Mouse (Mus musculus) cerebellum, postnatal 10 days (tissue): Measurements from ENCODE around the gene Atp2c2.

Experiments
- DNase-seq, 2 experiments: peaks; one replicate each; pipeline ENCODE4 v3.0.0; 2021; ENCODE audit warnings: mixed read lengths in 2 of 2

The Atp2c2 gene

DNA sequence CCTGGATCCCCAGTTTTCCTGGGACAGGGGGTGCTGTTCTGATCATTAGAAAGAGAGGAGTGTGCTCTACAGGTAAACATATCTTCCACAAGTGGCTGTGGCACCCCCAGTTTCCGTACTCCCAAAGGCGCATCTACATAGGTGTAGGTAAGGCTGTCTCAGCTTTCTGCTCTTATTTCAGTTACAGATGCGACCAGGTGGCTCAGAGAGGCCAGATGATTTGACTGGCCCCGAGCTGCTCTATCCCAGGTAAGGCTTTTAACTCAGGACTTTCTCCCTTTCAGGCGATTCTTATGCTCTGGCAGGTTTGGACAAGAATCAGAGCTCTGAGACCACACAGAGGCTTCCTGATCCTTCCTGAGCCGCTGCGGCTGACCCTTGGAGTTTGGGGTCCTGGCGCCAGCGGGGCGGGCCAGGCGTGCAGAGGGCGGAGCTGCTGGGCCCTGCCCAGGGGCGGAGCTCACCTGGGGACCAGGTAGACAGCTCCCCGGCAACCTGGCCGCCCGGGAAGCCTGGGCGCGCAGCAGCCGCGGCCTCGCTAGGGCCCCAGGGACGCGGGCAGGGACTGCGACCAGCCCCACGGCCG, at the start of gene Atp2c2:
Gene Atp2c2, plus strand, starts transcription at position 461 of the 586 bp plus-strand sequence.
- DNase-seq: no peak

DNA sequence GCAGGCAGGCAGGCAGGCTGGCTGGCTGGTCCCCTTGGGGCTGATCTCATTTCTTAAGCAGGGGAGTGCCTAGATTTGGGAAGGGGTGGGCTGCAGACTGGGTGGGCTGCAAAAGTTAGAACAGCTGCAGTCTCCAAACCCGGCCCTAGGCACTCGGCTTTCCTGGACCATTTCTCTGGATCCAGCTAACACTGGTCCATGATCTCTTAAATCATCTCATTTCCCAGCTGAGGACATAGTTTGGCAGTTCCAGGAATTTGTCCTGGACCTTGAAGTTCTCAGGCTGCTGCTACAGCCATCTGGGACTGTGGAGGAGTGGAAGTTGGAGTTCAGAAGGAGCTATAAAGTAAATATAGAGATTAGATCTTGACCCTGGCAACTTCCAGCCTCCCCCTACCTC, 48.5 kb upstream of the Atp2c2 start:
- no peak for DNase-seq

DNA sequence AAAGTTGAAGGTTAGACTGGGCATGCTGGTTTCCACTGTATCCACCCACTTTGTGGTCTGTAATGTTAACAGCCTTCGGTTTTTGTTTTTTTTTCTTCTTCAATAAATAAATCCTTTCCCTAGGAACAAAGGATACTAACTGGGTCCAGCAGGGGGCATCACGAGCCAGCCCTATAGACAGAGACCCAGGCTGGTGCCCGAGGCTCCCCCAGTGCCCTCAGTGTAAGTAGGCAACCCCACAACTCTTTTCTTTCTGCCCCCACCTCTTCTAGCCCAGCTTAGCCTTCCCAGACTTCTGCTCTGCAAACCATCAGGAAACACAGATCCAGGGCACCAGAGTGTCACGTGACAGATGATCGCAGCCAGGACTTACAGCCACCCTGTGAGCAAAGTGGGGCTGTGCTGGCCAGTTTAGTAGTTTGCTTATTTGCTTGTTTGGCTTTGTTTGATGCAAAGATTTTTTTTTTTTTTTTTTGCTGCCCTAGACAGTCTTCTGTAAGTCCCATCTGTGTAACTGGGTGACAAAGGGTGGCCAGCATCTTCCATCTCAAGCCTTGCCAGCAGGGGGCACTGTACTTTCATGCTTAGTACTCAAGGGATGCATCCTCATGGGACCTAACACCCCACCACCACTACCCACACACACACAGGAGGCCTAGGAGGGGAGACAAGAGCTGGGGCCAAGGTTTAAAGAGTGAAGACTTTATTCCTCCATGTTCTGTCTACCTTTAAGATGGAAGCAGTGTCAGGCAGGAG, 42.9 kb upstream of the Atp2c2 start:
- no peak for DNase-seq

DNA sequence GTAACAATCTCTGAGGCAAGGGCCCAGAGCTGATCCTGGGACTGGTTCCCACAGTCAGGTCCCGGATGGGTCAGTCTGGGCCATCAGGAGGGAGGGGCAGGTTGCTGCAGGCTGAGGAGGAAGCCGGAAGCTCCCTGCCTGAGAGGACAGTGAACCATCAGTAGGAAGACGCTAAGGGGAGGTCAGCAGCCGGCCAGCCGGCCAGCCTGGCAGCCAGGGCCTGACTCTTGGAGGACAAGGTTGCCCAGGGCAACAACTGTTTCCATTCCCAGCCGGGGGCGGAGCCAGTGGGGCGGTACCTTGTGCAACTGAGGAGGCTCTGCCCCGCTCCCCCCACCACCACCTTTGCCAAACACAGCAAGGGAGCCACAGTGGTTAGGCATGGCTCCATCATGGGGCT, 38.7 kb upstream of the Atp2c2 start:
- peak; percentile 58 to 75 for DNase-seq

DNA sequence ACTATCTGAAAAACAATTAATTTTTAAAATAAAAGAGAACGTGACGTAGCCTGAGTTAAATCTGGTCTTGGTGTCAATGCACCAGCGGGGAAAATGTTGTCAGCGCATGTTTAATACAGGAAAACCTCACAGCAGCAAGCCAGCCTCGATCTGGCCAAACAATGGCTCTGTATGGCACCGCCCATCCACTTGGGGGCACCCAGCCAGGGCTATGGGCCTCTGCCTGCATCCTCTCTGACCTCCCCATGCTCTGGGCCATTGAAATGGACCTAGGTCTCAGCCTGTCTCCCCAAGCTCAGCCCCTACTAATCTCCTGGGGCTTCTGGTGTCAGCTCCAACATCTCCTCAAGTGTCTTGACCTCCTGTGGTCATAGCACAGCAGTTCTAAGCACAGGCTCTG, 37.9 kb upstream of the Atp2c2 start:
- no peak for DNase-seq

DNA sequence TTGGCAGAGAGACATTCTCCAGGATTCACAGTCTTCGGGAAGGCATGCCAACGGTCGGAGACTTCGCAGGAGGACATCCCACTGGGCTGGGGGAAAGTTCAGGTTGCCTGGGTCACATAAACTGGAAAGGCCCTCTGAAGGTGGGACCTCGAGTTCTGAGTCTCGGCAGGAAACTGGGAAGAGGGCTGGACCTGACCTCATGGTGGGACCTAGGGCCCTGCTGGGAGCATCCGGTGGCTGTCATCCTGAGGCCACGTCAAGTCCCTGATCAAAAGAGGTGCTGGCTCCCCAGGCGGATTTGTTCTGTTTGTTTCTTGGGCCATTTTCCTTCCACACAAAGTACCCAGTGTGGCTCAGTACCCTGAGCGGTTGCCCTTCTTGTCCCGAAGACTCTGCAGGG, 36.4 kb upstream of the Atp2c2 start:
- no peak for DNase-seq

DNA sequence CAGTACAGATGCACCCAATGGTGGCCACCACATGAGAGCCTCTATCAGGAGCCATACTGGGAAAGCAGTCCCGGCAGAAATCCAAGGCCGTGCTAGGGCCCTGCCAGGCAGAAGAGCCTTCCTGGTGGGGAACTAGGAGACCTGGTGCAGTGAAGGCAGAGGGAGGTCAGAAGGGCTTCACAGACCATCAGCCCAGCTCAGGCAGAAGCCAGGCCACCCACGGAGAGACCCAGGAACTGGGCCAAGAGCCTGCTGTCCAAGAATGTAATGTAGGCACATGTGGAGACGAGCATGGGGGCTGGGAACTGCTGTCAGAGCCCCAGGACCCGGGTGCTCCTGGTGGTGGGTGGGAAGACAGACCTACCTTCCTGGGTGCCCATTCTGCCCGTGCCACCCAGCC, 34.5 kb upstream of the Atp2c2 start:
- peak; percentile 38 to 50 for DNase-seq

DNA sequence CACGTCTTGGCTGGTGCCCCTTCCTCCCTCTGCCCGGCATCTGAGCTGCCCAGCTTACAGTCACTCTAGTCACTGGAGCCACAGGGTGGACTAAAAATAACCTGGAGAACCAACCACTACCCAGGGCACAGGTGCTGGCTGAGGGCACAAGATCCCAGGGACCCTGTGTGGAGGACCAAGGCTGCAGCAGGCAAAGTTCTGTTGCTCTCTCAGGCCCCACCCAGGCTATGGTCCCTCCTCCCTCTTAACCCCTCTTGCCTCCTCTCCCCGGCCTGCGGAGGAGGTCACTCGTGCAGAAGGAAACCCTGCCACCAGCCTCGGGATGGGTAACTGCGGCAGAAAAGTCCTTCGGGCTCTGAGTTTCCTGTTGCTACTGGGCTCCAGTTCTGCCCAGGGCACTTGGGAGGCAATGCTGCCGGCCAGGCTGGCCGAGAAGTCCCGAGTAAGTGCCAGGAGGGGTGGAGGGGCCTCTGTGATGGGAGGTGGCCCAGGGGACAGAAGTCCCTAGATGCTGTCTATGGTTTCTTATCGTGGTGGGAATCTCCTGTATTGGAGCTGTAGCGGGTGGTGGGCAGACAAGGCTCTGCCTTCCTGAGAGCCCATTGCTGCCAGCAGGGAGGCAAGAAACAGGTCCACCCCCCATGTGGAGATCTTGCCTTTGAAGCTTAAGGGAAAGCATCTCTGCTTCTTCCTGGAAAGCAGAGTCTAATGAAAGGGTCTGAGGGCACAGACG, 33.4 kb upstream of the Atp2c2 start, which contains the start of gene Wfdc1:
Gene Wfdc1, plus strand, starts transcription at position 147 of the 733 bp plus-strand sequence.
- no peak for DNase-seq

DNA sequence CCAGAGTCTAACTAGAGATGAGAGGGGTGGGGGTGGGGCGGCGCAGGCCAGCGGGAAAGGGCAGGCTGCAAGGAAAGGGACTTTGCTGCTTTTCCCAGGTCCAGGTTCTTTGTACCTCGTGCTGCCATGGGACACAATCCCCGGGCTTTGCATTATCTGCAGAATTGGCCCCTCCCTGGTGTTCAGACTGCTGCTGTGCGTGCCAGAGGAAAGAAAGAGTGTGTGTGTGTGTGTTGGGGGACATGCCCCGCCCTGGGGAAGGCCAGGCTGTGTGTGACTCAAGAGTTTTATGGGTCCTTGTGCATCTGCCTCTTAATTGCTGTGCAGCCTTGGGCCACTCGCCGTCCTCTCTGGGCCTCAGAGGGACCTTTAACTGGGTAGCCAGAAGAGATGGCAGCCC, 31.4 kb upstream of the Atp2c2 start:
- DNase-seq: no peak

DNA sequence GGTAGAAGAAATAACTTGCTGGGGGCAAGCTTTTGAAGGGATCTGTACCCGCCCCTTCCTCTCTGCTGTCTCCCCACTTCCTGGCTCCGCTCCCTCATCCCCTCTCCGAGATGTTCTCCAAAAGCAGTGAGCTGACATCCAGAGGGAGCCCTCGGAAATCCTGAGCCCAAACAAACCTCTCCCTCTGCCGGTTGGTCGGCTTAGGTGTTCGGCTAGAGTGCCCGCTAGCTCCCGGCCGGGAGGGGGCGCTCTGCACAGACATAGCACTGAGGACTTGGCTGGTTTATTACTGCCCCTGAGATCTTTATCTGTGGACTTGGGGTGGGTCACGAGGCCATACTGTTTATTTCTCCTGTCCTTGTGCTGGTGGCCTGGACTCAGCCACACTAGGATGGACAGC, 30.5 kb upstream of the Atp2c2 start:
- no peak for DNase-seq

DNA sequence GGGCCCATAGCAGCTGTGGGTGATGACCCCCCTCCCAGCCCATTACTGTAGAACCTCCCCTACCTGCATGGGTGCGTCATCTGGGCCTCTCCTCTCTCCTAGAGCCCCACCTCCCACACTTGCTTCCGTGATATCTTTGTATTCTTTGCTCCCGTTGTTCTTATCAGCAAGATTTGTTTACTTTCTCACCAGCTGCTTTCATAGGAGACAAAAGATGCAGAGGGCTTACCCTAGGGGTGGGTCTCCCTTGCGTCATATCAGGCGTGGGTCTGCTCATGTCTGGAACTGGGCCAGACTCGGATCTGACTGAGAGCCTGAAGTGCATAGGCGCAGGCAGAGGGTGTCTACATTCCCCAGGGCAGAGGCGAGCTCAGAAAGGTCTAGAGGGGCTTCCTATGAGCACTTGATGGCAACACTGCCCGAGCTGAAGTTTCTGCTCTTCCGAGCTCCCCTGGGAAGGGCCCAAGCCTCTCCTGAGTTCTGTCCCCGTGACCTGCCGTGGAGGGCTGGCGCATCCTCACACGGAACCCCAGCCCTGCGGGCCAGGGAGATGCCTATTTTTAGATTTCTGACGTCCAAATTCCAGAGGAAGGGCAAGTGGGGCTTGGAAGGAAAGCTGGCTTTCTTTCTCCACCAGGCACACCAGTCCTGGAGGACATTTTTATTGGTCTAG, 29.3 kb upstream of the Atp2c2 start:
- DNase-seq: no peak

DNA sequence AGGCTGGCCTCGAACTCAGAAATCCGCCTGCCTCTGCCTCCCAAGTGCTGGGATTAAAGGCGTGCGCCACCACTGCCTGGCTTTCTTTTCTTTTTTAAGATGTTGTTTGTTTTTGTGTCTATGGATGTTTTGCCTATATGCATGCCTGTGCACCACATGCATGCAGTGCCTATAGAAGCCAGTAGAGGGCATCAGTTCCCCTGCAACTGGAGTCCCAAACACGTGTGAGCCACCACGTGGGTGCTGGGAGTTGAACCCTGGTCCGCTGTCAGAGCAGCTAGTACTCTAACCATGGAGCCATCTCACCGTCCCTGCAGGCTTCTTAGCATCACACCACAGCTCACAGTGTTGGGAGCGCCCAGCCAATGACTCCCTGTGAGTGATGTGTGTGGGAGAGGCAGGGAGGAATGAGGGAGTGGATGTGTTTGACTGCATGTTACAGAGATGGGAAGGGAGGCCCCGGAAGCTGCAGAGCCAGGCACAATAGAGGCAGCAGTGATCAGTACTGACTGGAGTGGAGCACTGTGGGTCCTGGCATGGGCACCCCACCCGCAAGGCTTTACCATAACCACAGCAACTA, 25.7 kb upstream of the Atp2c2 start:
- DNase-seq: no peak

DNA sequence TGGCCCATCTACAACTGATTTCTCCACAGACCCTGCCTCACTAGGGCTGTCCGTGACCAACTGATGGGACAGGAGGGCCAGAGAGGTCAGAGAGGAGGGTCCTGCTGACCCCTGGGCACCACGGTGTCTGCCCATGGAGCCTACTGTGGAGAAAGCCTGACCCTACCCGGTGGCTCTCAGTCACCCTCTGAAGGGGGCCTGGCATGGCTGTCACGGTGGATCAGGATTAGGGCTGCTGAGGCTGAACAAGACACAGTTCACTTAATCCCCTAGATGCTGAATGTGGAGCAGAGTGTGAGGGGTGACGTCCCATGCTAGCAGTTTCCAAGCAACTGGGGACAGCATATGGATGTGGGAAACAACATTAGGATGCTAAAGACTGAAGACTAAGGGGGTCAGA, 24.4 kb upstream of the Atp2c2 start:
- no peak for DNase-seq

DNA sequence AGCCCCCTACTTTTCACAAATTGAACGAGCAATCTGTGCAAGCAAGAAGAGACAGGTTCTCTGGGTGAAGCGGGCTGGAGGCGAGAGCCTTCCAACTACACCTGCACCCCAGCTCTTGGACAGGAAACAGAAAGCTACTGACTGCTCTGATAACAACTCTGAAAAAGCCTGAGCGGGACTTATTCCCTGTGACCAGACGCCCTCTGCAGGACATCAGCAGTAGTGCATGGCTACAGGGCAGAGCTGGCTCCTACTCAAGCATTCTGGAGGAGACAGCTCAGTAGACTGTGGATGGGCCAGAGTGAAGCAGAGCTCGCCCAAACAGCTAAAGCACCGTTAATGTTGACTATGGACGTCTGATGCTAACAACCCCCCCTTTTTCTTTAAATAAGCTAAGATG, 23.4 kb upstream of the Atp2c2 start:
- DNase-seq: peak; percentile 96 to 97

DNA sequence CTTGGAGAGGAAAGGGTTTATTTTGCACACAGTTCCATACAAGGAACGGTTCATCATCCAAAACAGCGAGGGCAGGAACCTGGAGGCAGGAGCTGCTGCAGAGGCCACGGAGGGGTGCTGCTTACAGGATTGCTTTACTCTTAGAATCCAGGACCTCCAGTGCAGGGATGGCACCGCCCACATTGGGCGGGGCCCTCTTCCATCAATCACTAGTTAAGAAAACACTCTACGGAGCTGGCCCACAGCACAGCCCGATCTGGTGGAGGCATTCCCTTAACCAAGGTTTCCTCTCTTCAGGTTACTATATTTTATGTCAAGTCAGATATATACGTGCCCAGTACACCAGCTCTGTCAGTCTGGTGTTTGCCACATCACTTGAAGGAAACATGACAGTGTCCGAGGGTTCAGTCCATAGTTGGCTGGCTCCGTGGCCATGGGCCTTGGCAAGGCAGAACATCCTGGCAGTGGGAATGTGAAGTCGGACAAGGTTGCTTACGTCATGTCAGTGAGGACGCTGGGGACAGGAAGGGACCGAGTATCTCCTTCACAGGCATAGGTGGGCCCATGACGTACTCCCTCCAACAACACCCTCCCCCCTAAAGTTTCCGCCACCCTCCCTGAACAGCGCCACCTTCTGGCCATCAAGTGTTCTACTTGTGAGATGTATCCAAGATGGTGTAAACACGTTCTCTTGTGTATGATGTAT, 21.5 kb upstream of the Atp2c2 start:
- peak; percentile 50 to 72 for DNase-seq

DNA sequence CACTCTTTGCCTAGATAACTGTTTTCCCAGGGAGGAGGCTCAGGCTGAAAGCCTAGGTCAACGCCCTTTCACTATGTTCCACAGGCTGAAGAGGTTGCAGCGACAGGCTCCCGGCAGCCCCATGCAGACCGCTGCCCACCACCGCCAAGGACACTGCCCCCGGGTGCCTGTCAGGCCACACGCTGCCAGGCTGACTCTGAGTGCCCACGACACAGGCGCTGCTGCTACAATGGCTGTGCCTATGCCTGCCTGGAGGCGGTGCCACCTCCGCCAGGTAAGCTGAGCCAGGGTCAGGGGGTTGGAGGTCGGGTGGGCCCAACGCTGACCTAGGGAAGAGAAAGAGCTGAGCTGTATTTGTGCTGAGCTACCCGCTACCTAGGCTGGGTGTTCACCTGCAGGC, 20.6 kb upstream of the Atp2c2 start:
- DNase-seq: no peak

DNA sequence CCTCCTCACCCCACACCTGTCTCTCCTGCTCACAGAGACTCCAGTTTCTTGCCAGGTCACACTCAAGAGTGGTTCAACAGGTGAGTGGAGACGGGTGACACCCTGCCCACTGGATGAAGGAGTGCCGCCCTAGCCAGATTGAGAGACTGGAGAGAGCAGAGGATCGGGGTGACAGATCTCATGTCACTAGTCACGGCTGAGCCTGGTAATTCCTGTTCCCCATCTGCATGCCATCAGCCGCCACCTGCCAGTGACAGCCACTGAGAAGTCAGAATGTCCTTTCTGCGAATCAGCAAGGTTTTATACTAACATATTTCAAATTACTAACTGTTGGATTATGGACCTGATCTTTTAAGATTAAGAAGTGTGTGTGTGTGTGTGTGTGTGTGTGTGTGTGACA, 9.2 kb upstream of the Atp2c2 start:
- no peak for DNase-seq

DNA sequence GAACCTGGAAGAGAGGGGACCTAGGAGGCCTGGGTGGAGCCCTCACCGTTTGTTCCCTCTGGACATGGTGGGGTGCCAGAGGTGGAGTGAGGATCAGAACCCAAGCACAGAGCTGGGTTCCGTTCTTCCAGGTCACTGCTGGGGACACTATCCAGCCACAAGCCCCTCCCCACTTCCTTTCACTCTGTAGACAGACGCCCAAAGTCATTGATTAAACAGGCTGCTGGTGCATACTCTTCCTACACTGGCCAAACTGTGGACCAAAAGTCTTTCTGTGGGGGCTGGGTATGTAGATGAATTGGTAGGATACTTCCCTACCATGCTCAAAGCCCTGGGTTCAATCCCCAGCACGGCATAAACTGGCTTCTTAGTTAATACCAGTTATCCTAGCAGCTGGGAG, 7.8 kb upstream of the Atp2c2 start:
- DNase-seq: no peak

DNA sequence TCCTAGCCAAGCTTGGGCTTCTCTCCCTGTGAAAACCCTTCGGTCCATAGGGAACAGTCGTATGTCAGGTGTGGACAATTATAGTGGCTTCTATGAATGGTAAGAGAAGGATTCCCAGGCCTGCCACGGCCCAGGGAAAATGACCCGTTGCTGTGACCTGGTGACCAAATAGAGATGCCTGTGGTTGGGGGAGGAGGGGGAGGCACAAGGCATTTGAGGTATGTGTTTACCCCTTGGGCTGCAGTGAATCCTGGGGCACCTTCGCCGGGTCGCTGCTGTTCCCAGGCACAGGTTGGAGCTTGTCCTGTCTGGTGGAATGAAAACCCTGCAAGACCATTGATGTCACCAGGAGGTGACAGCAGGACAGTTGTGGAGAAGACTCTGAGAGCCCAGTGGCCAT, 5.1 kb upstream of the Atp2c2 start:
- DNase-seq: no peak

DNA sequence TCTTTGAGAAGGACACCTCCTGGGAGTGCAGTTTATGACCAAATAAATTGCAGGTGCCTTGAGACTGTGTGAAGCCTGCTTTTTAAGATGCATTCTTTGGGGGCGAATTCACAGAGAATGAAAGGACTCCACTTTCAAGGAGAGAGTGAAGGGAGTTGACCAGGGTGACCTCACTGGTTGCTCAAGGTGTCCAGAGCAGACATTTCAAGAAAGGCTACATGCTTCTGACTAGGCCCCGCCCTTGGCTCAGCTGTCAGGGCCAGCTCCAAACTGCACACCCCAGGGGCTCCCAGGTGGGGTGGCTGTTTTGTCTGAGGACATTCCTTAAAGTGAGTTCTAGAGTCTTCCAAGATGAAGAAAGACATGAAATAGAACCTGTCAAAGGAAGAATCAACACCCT, 2.6 kb upstream of the Atp2c2 start:
- no peak for DNase-seq

DNA sequence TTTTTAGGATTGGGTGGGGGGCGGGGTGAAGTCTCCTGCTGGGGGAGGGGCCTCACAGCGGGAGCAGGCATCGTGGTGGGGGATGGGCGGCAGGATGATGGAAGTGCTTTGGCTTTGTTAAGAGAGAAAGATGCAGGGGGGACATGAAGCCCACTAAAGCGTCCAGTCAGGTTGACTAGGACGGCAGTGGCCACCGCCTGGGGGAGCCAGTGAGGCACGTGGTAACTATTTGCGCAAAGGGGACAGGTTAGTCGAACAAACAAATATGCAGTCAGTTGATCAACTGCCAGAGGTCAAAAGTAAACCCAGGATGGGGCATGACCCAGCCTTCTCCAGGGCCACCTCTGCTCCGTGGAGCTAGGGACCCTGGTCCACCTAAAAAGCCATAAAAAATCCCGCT, 849 bp upstream of the Atp2c2 start:
- peak; percentile 71 to 74 for DNase-seq

DNA sequence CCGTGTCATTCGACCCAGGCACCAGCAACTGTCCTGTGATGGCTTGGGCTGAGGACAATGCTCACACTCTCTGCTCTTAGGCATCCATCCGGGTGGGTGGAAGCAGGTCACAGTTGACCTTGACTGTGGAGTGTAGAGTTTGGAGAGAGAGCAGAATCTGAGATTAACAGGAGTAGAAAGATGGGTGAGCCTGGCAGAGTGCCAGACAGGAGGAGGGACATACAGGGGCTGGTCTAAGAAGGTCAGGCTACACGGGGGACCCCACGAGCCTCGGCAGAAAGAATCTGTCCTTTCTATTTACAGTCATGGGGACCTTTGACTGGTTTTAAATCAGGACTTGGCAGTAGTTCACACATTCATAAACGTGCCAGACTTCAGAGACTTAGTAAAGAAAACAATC, 3.2 kb downstream of the Atp2c2 start:
- peak; percentile 34 to 35 for DNase-seq

DNA sequence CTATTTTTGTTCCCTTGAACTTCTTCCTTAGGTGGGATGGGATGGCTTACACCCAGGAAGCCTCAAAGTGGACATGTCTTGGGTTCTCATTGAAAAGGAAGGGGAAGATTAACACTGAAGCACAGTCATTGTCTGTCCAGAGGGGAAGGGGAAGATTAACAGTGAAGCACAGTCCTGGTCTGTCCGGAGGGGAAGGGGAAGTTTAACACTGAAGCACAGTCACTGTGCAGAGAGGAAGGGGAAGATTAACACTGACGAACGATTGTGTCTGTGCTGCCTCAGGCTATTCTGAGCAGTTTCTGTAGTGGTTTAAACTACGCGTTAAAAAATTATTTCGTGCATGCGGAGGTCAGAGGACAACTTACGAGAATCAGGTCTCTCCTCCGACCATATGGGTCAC, 7.3 kb downstream of the Atp2c2 start:
- no peak for DNase-seq
